Mouse (Mus musculus) thymus, adult 2 months (tissue): ENCODE measurements at regions not wholly inside any gene's neighbourhood (a gene's known extent, or its start where the extent isn't known, plus 50 kb on each side); places are given as distances from the start of the nearest gene placed in this dataset.

Source experiments
- CTCF ChIP-seq: fragments of 200-500 bp; IDR thresholded peaks from 2 replicates; pipeline ENCODE4 v1.5.1; 2012; ENCODE audit warnings: mild to moderate bottlenecking, control low read depth, low read length, moderate library complexity, borderline replicate concordance; ENCODE audit not compliant: control insufficient read depth, poor library complexity, insufficient read depth; ENCODE audit errors: extremely low read depth
- POLR2A ChIP-seq: fragments of 200-500 bp; IDR thresholded peaks from 2 replicates; pipeline ENCODE4 v1.6.1; 2012; ENCODE audit warnings: mild to moderate bottlenecking, low read length, control low read depth, moderate library complexity; ENCODE audit not compliant: control insufficient read depth, poor library complexity, insufficient read depth; ENCODE audit errors: extremely low read depth

DNA sequence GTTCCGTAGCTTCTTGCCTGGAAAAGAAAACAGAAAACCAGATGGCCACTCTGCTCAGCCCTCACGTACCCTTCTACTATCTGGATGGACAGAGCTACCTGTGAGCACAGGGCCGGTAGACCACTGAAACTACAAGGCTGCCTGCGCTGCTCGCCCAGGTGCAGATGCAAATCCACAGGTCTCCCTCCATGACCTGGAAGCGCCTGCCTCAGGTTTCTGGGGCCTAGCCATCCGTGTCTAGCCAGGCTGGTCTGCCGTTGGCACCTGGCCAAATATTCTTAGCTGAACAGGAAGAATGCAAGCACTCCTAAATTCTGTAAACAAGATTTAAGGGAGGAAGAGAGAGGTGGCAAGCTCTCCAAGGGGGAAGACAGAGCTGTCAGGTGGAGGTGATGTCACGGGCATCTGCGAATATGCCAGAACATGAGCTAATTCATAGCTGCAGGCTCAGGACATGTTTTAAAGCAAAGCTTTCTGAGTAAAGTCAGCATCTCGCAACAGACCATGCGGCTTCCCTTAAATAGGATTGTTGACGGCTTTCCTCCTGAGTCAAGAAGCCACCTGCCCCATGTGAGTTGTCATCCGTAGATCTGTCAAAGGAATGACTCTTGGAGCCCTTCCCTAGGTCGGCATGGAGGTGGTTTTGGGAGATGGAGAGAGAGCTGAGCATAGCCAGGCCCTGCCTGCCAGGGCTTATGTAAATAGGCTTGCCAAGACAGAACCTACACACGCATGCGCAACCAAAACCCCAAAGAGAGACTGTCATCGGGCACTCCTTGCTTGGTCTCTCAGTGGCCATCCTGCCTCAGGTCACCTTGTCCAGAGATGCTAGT, 76.8 kb upstream of the Synm start:
- TF ChIP-seq CTCF (no peak), POLR2A (no peak)
